Mouse (Mus musculus) bone marrow macrophage, adult 2 months (primary cell): ENCODE measurements around the gene Kmt5a. TPM values are rescaled to one million over a fixed set of nuclear protein-coding genes. Genes with fewer than 3 reads are reported as not detected.

ENCODE experiments used
- H3K27ac ChIP-seq: 2 replicates; pipeline ENCODE4 v1.5.1; 2012; ENCODE audit warnings: low read depth, low read length; ENCODE audit not compliant: insufficient read depth
- H3K4me1 ChIP-seq: 2 replicates; pipeline ENCODE4 v1.6.1; 2012; ENCODE audit warnings: low read length; ENCODE audit not compliant: control insufficient read depth, insufficient read depth
- H3K4me3 ChIP-seq: 2 replicates; pipeline ENCODE4 v1.5.1; 2012; ENCODE audit warnings: mild to moderate bottlenecking, low read length, moderate library complexity; ENCODE audit not compliant: insufficient read depth
- CTCF ChIP-seq: IDR thresholded peaks from 2 replicates; pipeline ENCODE4 v1.5.1; 2012; ENCODE audit warnings: low read depth, mild to moderate bottlenecking, low read length, moderate library complexity
- POLR2A ChIP-seq: IDR thresholded peaks from 2 replicates; pipeline ENCODE4 v1.6.1; 2012; ENCODE audit warnings: mild to moderate bottlenecking, low read depth, low read length, borderline replicate concordance
- polyA plus RNA-seq: library from polyadenylated mRNA; stranded (reverse); fragments of >200 nt; gene quantifications from 2 replicates; pipeline ENCODE4 v1.2.4, GENCODE M21; 2012; ENCODE audit not compliant: missing spikeins, insufficient read depth, insufficient read length

Kmt5a gene
- polyA plus RNA-seq, 1 experiment, result 49.2 TPM

DNA sequence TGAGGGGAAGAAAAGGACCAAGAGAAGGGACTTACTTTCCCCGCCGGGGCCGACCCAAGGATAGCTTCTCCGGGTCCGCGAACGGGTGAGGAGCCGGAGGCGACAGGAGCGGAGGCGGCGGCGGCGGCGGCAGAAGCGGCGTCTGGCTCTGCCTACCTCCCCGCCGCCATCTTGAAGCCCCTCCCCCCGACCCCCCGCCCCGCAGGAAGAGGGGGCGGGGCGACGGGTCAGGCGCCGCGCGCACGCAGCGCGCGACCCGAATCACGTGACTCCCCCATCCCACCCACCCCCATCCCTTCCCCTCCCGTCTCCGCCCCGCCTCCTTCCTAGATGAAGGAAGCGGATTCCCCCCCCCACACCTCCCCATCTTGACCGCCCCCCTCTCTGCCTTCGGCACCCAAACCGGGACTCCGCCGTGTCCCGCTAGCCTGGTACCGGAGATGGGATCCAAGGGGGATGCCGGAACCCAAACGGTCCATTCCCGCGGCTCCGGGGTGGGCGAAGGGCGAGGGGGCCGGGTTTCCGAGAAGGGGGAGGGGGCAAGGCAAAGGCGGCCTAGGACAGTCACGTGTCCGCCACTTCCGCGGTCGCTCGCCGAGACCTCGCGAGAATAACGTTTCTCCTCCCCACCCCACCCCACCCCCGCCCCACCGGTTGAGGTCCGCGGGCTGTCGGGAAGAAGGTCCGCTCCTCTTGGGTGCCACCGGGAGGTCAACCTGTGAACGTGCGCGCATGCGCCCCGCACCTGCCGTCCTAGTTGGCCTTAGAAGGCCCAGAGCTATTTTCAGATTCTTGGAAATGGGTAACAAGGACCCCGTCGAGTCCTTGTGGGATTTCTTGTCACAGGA, 14.1 kb upstream of the Kmt5a start, which contains the start of gene Sbno1:
Gene Sbno1 (minus strand): TSS at position 590 of the 848 bp plus-strand sequence.
- H3K27ac ChIP-seq, result peak within 1 kb of the TSS; percentile 94
- peak within 1 kb of the TSS; percentile 83 for H3K4me3 ChIP-seq
- TF ChIP-seq POLR2A, result no peak; the same call in 1 of the 2 replicates
- no peak for TF ChIP-seq CTCF
- peaks cover 15% of the 10 kb centered on the region for H3K4me1 ChIP-seq

DNA sequence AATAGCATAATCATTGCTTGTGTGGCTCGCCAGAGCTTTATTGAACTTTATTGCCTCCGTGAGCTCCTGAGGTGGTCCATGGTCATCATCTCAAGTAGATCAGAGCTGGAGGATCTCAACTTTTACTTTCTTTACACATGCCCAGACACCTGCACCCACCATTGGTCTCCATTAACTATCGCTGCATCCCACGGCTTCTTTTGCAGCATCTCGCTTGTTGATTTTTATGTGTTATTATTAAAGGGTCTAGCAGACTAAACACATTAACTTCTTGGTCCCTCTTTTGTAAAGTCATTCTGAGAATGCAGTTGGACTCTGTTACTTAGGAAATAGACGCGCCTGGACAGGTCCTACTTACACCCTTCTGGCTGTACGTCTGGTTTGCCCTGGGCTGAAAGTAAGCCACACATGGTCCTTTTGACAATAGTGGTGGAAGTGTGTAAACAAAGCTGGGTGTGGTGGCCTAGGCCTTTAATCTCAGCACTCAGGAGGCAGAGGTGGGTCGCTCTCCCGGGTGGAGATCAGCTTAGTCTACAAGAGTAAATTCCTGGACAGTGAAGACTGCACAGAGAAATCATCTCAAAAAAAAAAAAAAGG, 13.2 kb upstream of the Kmt5a start:
- no peak for TF ChIP-seq POLR2A
- no peak for TF ChIP-seq CTCF
- Histone ChIP-seq H3K4me3 (peak overlapping the region; percentile 58), H3K27ac (no peak overlapping the region)

DNA sequence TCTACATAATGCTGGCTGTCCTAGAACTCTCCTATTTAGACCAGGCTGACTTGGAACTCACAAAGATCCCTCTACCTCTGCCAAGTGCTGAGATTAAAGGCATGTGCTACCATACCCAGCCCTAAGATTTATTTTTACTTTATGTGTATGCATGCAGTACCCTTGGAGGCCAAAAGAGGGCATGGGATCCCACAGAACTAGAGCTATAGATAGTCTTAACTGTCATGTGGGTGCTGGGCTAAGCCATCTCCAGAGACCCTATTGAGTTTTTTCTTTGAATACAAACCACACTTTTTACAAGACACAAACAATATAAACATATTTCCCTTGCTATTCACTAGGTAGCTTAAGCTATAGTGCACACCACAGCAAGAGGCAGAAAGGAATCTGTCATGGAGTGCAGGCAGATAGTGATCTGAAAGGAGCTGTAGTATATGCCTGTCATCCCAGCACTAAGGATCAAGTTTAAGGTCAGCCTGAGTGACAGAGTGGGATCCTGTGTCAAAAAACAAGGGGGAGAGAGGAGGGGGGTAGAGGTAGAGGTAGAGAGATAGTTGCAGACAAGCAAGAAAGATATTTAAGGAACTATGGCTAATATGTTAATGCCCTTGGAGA, 7.2 kb upstream of the Kmt5a start:
- H3K27ac ChIP-seq, result no peak overlapping the region
- H3K4me1 ChIP-seq, result peaks cover 2% of the 10 kb centered on the region; the same call in 1 of the 2 replicates
- no peak overlapping the region for H3K4me3 ChIP-seq
- no peak for TF ChIP-seq POLR2A
- TF ChIP-seq CTCF, result no peak

More for the DNA sequence above, 13.2 kb upstream of the Kmt5a start:
- peaks cover 15% of the 10 kb centered on the region for H3K4me1 ChIP-seq

DNA sequence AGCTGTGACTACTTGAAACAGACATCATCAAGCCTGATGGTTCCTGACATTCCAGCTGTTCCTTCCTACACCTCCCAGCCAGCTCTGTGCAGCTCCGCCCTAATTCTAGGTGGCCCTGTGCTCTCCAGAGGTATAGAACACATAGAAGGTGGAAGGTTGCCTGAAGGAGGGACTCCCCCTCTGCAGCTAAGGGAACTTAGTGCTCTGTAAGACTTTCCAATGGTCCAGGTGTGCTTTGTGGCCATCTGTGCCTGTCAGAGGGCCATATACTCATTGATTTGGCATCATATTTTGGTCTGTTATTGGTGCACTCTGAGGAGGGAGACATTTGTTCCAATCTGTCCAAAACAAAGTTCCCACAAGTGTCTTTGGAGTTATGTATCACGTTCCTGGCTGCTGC, 6.7 kb upstream of the Kmt5a start:
- no peak overlapping the region for H3K4me3 ChIP-seq
- no peak overlapping the region for H3K27ac ChIP-seq
- TF ChIP-seq POLR2A (no peak), CTCF (no peak)
- H3K4me1 ChIP-seq, result peaks cover 2% of the 10 kb centered on the region; the same call in 1 of the 2 replicates

DNA sequence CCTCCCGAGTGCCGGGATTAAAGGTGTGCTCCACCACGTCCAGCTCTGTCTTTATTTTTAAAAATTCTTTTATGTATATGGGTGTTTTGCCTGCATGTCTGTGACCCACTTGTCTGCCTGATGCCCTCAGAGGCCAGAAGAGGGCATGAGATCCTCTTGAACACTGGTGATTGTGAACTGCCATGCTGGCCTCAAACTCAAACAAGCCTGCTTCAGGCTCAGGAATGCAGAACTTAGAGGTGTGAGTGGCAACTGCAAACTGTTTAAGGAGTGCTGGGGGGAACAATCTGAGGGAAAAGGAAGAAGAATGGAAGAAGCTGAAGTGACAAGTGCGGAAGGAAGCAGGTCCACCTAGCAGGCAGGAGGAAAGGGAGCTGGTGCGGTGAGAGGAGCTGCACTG, 1.5 kb upstream of the Kmt5a start:
- no peak for TF ChIP-seq POLR2A
- 0 out of 2 replicates have a peak, but pooled peaks have one; percentile 27 for TF ChIP-seq CTCF
- peaks cover 12% of the 10 kb centered on the region for H3K4me1 ChIP-seq
- no peak overlapping the region for H3K4me3 ChIP-seq
- H3K27ac ChIP-seq, result peak overlapping the region; percentile 55

DNA sequence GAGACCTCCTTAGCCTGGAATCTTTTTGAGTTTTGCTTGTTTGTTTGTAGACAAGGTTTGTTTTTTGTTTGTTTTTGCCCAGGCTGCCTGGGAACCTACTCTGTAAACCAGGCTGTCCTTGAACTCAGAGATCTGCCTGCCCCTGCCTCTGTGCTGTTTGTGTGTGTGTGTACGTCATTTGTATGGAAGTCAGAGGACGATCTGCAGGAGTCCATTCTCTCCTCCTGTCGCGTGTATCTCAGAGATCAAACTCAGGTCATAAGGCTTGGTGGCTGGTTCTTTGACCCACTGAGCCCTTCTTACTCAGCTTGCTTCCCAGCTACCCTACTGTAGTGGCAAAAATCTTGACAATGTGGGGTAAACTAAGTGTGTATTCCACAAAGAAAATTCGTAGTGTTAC, 984 bp upstream of the Kmt5a start:
- no peak for TF ChIP-seq POLR2A
- no peak for TF ChIP-seq CTCF
- peaks cover 12% of the 10 kb centered on the region for H3K4me1 ChIP-seq
- peak overlapping the region; percentile 55 for H3K27ac ChIP-seq
- peak overlapping the region; percentile 66 for H3K4me3 ChIP-seq

DNA sequence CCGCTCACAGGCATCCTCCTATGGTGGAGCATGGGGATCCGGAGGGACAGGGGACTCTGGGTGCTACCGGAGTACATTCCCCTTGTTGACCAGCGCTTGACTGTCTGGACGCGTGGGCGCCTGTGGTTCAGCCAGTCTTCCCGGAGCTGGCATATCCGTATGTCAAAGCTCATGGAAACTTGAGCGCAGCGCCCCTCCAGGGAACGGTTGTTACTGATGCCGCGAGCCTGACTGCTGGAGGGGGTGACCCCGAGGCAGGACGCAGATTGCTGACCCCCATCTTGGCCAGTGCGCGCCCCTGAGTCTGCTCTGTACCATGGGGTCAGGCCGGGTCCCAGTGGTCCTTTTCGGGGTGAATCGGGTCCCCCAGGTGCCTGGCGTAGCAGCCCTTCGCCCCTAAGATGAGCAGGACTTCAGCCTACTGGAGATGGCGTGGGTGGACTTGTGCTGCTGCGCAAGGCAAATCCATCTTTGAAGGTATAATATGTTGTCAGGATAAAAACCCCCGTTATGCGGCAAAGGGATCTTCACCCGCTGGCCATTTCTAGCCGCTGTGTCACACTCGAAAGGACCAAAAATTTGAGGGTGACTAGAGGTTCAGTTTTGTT, 468 bp downstream of the Kmt5a start:
- Histone ChIP-seq H3K27ac (peak overlapping the region; percentile 59), H3K4me1 (peaks cover 16% of the 10 kb centered on the region), H3K4me3 (peak overlapping the region; percentile 69)
- TF ChIP-seq CTCF, result no peak; the same call in 1 of the 2 replicates
- no peak for TF ChIP-seq POLR2A

DNA sequence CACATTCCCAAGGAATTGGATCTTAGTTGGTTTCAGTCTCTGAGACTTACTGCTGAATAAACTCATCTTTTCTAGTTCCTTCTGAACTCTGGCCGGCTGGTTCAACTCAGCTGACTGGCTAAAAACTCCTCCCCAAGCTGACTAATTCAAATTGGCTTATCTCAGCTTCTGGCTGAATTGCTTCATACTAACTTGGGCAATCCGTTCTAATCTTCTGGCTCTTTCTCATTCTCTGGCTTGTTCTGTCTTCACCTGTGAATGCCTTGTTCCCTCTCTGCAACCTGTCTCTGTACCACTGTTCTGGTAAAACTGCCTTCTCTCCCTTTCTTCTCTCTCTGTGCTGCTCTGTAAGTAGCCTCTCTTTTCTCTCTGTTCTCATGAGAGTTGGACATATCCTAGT, 2.9 kb downstream of the Kmt5a start:
- no peak overlapping the region for H3K4me3 ChIP-seq
- H3K4me1 ChIP-seq, result peaks cover 26% of the 10 kb centered on the region
- TF ChIP-seq CTCF, result no peak
- no peak for TF ChIP-seq POLR2A
- peak overlapping the region; percentile 53; the same call in 1 of the 2 replicates for H3K27ac ChIP-seq

DNA sequence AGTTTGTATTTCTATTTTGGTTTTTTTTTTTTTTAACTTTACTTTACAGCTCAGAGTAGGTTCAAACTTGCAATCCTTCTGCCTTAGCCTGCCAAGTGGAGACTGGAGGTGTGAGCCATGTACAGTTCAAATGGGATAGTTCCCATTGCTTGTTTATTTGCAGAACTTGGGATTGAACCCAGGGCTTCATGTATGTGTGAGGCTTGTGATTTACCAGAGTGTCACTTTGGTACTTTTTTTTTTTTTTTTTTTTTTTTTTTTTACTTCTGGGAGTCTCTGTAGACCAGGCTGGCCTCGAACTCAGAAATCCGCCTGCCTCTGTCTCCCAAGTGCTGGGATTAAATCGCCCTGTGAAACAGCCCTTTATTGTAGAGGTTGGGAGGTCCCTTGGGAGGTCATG, 4.5 kb downstream of the Kmt5a start:
- TF ChIP-seq CTCF (no peak), POLR2A (no peak)
- H3K4me3 ChIP-seq, result peak overlapping the region; percentile 82
- H3K27ac ChIP-seq, result peak overlapping the region; percentile 57
- peaks cover 29% of the 10 kb centered on the region for H3K4me1 ChIP-seq
